12 mouse cellular contexts compared by ENCODE assay signal in genomic region chr8:105499787-105500186, GRCm38 (mm10). TPM values are rescaled to one million over a fixed set of nuclear protein-coding genes. Genes with fewer than 3 reads are reported as not detected.
DNase-seq lines count a peak whose midpoint lies in the region; ATAC-seq and TF ChIP-seq lines count a peak whose summit lies in the region.
"Had no signal": no experiment of that assay in that cellular context is flagged by ENCODE, and none has a peak within 500 bp of the region (broad histone marks: within the 10 kb centered on the region; RNA-seq: fewer than 3 reads in every experiment).

No protein-coding gene starts in this region.

- 78% methylated on average over 12 of the region's 12 CpGs for WGBS in kidney, adult 2 months
- 80% methylated on average over 12 of the region's 12 CpGs for WGBS in kidney, embryonic 14.5 days

- H3K4me1 ChIP-seq in kidney, adult 2 months (ENCODE audit: control insufficient read depth, insufficient read depth, low read length): peaks cover 9% of the 10 kb centered on the region
- H3K4me1 ChIP-seq in kidney, embryonic 14.5 days (ENCODE audit: control insufficient read depth, insufficient read depth, low read length): peaks cover 13% of the 10 kb centered on the region; the same call in 1 of the 2 replicates
- peaks cover 0 to 5% of the 10 kb centered on the region in 2 experiments; a peak in 2 of 4 replicates for H3K4me1 ChIP-seq in ES-E14 (ENCODE audit: control insufficient read depth in 2 of 2, insufficient read depth in 2 of 2, low read length in 2 of 2, poor library complexity in 1 of 2)

- H3K4me2 ChIP-seq in kidney, embryonic 14.5 days (replicated peaks; ENCODE audit: low read depth, low read length): no peak overlapping the region

- peak overlapping the region; percentile 43 for H3K4me3 ChIP-seq in kidney, adult 2 months (ENCODE audit: insufficient read depth, low read depth, low read length)
- no peak overlapping the region for H3K4me3 ChIP-seq in kidney, embryonic 14.5 days (ENCODE audit: low read length)
- H3K4me3 ChIP-seq in ES-E14 (ENCODE audit: insufficient read depth in 1 of 2, low read depth in 1 of 2, low read length in 2 of 2, poor library complexity in 1 of 2, severe bottlenecking in 1 of 2): peak overlapping the region; percentile 46 to 59; a peak in 3 of 4 replicates

- H3K27ac ChIP-seq in kidney, adult 2 months (ENCODE audit: insufficient read depth, low read depth, low read length): no peak overlapping the region
- no peak overlapping the region for H3K27ac ChIP-seq in kidney, embryonic 14.5 days (ENCODE audit: low read depth, low read length)
- H3K27ac ChIP-seq in ES-E14 (ENCODE audit: insufficient read depth, low read depth, low read length, poor library complexity, severe bottlenecking): no peak overlapping the region
- H3K27ac ChIP-seq: hindbrain, postnatal 0 days had no signal

- ATAC-seq in kidney, embryonic 14.5 days (ENCODE audit: low FRiP score, low TSS enrichment): no peak
- 0 out of 2 replicates have a peak, but pooled peaks have one; percentile 39 for ATAC-seq in common myeloid progenitor, adult 5-6 weeks (replicated peaks; ENCODE audit: low read depth, poor library complexity, severe bottlenecking)
- peak; percentile 41 for ATAC-seq in megakaryocyte progenitor cell, adult 5-6 weeks (replicated peaks; ENCODE audit: poor library complexity)
- ATAC-seq: hindbrain, postnatal 0 days had no signal

- no peak for TF ChIP-seq POLR2A in kidney, adult 2 months (IDR thresholded peaks at IDR 0.05; ENCODE audit: low read depth, low read length)

- no peaks in the 10 kb centered on the region for H3K36me3 ChIP-seq in kidney, adult 2 months (ENCODE audit: control insufficient read depth, insufficient read depth, low read length)
- no peaks in the 10 kb centered on the region for H3K36me3 ChIP-seq in kidney, embryonic 14.5 days (ENCODE audit: control insufficient read depth, insufficient read depth, low read length)
- no peaks in the 10 kb centered on the region for H3K36me3 ChIP-seq in ES-E14 (ENCODE audit: control insufficient read depth, insufficient read depth, low read length, poor library complexity, severe bottlenecking)

- no peak for DNase-seq in kidney, adult 2 months
- DNase-seq in ES-E14 (ENCODE audit: low read depth, low spot score): no peak
- DNase-seq in adrenal gland, adult 18-20 months (ENCODE audit: low spot score in 2 of 2): no peak
- DNase-seq in left cerebral cortex, adult 18-20 months (ENCODE audit: low spot score in 2 of 2): no peak
- DNase-seq: adrenal gland, postnatal 14 days; cerebellum, adult 9-10 months; kidney, postnatal 36 days; right cerebral cortex, adult 18-20 months had no signal

- in situ Hi-C loops in ES-E14 (cut with MboI; ENCODE audit: low sequenced_read_pairs in 2 of 2, unreplicated experiment in 2 of 2): no loop called here

- no peak for TF ChIP-seq CTCF in kidney, adult 2 months (conservative IDR thresholded peaks at IDR 0.05; ENCODE audit: insufficient read depth, insufficient read length, low read depth, low read length)

- no peaks in the 10 kb centered on the region for H3K9me3 ChIP-seq in kidney, embryonic 14.5 days (ENCODE audit: control insufficient read depth, low read length)
- H3K9me3 ChIP-seq in ES-E14 (ENCODE audit: control insufficient read depth, insufficient read depth, low read depth, low read length): no peaks in the 10 kb centered on the region

- H3K9ac ChIP-seq in kidney, embryonic 14.5 days (ENCODE audit: low read depth, low read length): no peak overlapping the region
- peak overlapping the region; percentile 66 for H3K9ac ChIP-seq in ES-E14 (ENCODE audit: insufficient read depth, low read depth, low read length, poor library complexity, severe bottlenecking)

- no peaks in the 10 kb centered on the region for H3K27me3 ChIP-seq in kidney, adult 2 months (replicated peaks; ENCODE audit: control insufficient read depth, insufficient read depth, low read length)
- no peaks in the 10 kb centered on the region for H3K27me3 ChIP-seq in kidney, embryonic 14.5 days (ENCODE audit: control insufficient read depth, insufficient read depth, low read length)

TF ChIP-seq in ES-E14, 5 proteins besides CTCF, POLR2A, EP300 and RAD21:
- TF ChIP-seq MAFK (IDR thresholded peaks at IDR 0.05; ENCODE audit: insufficient read depth, low read depth, low read length) (no peak), CHD2 (IDR thresholded peaks at IDR 0.05; ENCODE audit: low read depth, low read length) (no peak)

RNA-seq across cellular contexts. Expression of gene Zdhhc1, which starts 3.1 kb away (rescaled TPM):
- polyA plus RNA-seq in kidney, adult 2 months (2012; rRNA removed): 47.6 and 57.7 TPM in 2 replicates
- 27.4 and 37.3 TPM in 2 replicates for polyA plus RNA-seq in kidney, embryonic 14.5 days (2014; fragmentation: Nextera tagmentation; extraction: Ambion mirVana)
- 3.2 and 7.6 TPM in 2 replicates for total RNA-seq in ES-E14 (2012; rRNA removed)
- total RNA-seq in common myeloid progenitor, adult 5-6 weeks (2017): 2.4 and 3.5 TPM in 2 replicates
- 4.8 and 5.7 TPM in 2 replicates for total RNA-seq in megakaryocyte progenitor cell, adult 5-6 weeks (2015)
- total RNA-seq in megakaryocyte progenitor cell, adult 5-6 weeks (2017): 2.7 and 5.0 TPM in 2 replicates
- 10 to 100 TPM; 18.1 to 18.3 TPM for total RNA-seq in adrenal gland, adult 18-20 months (2021)
- 10 to 100 TPM; 41.8 to 42.5 TPM for total RNA-seq in left cerebral cortex, adult 18-20 months (2021)

RNA-seq across cellular contexts. Expression of gene Hsd11b2, which starts 18.8 kb away (rescaled TPM):
- 310 and 336 TPM in 2 replicates for polyA plus RNA-seq in kidney, adult 2 months (2012; rRNA removed)
- 32.9 and 40.2 TPM in 2 replicates for polyA plus RNA-seq in kidney, embryonic 14.5 days (2014; fragmentation: Nextera tagmentation; extraction: Ambion mirVana)
- 0.67 and 0.74 TPM in 2 replicates for total RNA-seq in ES-E14 (2012; rRNA removed)
- total RNA-seq in common myeloid progenitor, adult 5-6 weeks (2017): not detected in 2 replicates
- 0.10 and 0.12 TPM in 2 replicates for total RNA-seq in megakaryocyte progenitor cell, adult 5-6 weeks (2015)
- not detected in 2 replicates for total RNA-seq in megakaryocyte progenitor cell, adult 5-6 weeks (2017)
- under 1 TPM; 0.16 to 0.53 TPM for total RNA-seq in adrenal gland, adult 18-20 months (2021)
- not detected for total RNA-seq in left cerebral cortex, adult 18-20 months (2021)

RNA-seq across cellular contexts. Expression of gene Tppp3, which starts 28.5 kb away (rescaled TPM):
- 11.9 and 19.3 TPM in 2 replicates for polyA plus RNA-seq in kidney, adult 2 months (2012; rRNA removed)
- 18.3 and 22.3 TPM in 2 replicates for polyA plus RNA-seq in kidney, embryonic 14.5 days (2014; fragmentation: Nextera tagmentation; extraction: Ambion mirVana)
- 16.7 and 17.3 TPM in 2 replicates for total RNA-seq in ES-E14 (2012; rRNA removed)
- total RNA-seq in common myeloid progenitor, adult 5-6 weeks (2017): not detected in 2 replicates
- 0.27 TPM in 1 of 2 replicates, not detected in the other for total RNA-seq in megakaryocyte progenitor cell, adult 5-6 weeks (2015)
- 0.57 and 2.4 TPM in 2 replicates for total RNA-seq in megakaryocyte progenitor cell, adult 5-6 weeks (2017)
- 10 to 100 TPM; 24.0 to 43.0 TPM for total RNA-seq in adrenal gland, adult 18-20 months (2021)
- 10 to 100 TPM; 47.0 to 48.3 TPM for total RNA-seq in left cerebral cortex, adult 18-20 months (2021)
